Mouse (Mus musculus) kidney, adult 2 months (tissue): Measurements from ENCODE around the gene Unc5b. TPM values are rescaled to one million over a fixed set of nuclear protein-coding genes. Genes with fewer than 3 reads are reported as not detected.
"Not testable (repeated sequence)": the region's sequence is repeated elsewhere in the genome, so short reads cannot be mapped to it uniquely, and the experiment has no call there.

Source experiments
- DNase-seq: peaks from one replicate; pipeline ENCODE4 v3.0.0; 2021
- H3K27ac ChIP-seq: fragments of 200-500 bp; 2 replicates; pipeline ENCODE4 v1.5.1; 2012; ENCODE audit warnings: low read depth, low read length, control low read depth, inconsistent platforms; ENCODE audit not compliant: insufficient read depth
- H3K27me3 ChIP-seq: fragments of 200-500 bp; replicated peaks from 2 replicates; pipeline ENCODE4 v1.6.1; 2012; ENCODE audit warnings: mild to moderate bottlenecking, moderate library complexity, low read length, inconsistent platforms; ENCODE audit not compliant: control insufficient read depth, insufficient read depth
- H3K36me3 ChIP-seq: fragments of 200-500 bp; 2 replicates; pipeline ENCODE4 v1.6.1; 2012; ENCODE audit warnings: mild to moderate bottlenecking, moderate library complexity, low read length, inconsistent platforms; ENCODE audit not compliant: control insufficient read depth, insufficient read depth
- H3K4me1 ChIP-seq: fragments of 200-500 bp; 2 replicates; pipeline ENCODE4 v1.6.1; 2011; ENCODE audit warnings: low read length; ENCODE audit not compliant: control insufficient read depth, insufficient read depth
- H3K4me3 ChIP-seq: fragments of 200-500 bp; 2 replicates; pipeline ENCODE4 v1.5.1; 2011; ENCODE audit warnings: mild to moderate bottlenecking, low read depth, low read length, control low read depth; ENCODE audit not compliant: insufficient read depth
- CTCF ChIP-seq: fragments of 200-500 bp; conservative IDR thresholded peaks from 2 replicates; pipeline ENCODE4 v1.5.1; 2011; ENCODE audit warnings: low read depth, mild to moderate bottlenecking, control low read depth, low read length, moderate library complexity, mixed read lengths; ENCODE audit not compliant: insufficient read depth, insufficient read length
- POLR2A ChIP-seq: fragments of 200-500 bp; IDR thresholded peaks from one replicate; pipeline ENCODE4 v1.6.1; 2011; ENCODE audit warnings: low read depth, low read length, control low read depth
- WGBS: fragments of 180-500 bp; shearing (Covaris S2); methylation state at CpG from one replicate; pipeline ENCODE4 v1.1.7; 2018; 5-methylcytosine and 5-hydroxymethylcytosine counted together
- polyA plus RNA-seq: library from polyadenylated mRNA; depleted of rRNA; stranded (reverse); fragments of >200 nt; gene quantifications from 2 replicates; pipeline ENCODE4 v1.2.3, GENCODE M21; 2012

Unc5b gene
- polyA plus RNA-seq, 1 experiment, result 6.1 TPM

- peak; percentile 98 for DNase-seq
- Histone ChIP-seq H3K27me3 (no peaks in the 10 kb centered on the region), H3K27ac (peak within 1 kb of the TSS; percentile 68), H3K36me3 (no peaks in the 10 kb centered on the region), H3K4me1 (peaks cover 20% of the 10 kb centered on the region), H3K4me3 (peak within 1 kb of the TSS; percentile 71)
- TF ChIP-seq CTCF, result peak; percentile 49
- peak; percentile 95 for TF ChIP-seq POLR2A
- 4% methylated on average over 41 of the region's 41 CpGs for WGBS
These were observed 79.1 kb downstream of the Unc5b start, which contains the start of gene Slc29a3 for GRCm38 (mm10) chr10:60752040-60753020. TSS of gene Slc29a3 (minus strand) at chr10:60752794.

GRCm38 (mm10) chr10:60747667-60748212 is 83.6 kb downstream of the Unc5b start:
- WGBS, result 71% methylated on average over 6 of the region's 6 CpGs
- Histone ChIP-seq H3K27me3 (no peaks in the 10 kb centered on the region), H3K4me3 (no peak overlapping the region), H3K36me3 (no peaks in the 10 kb centered on the region), H3K27ac (no peak overlapping the region), H3K4me1 (peaks cover 10% of the 10 kb centered on the region)
- DNase-seq, result peak; percentile 77
- TF ChIP-seq CTCF (no peak), POLR2A (no peak)

- Histone ChIP-seq H3K4me3 (no peak overlapping the region), H3K4me1 (peaks cover 10% of the 10 kb centered on the region), H3K27me3 (no peaks in the 10 kb centered on the region), H3K27ac (no peak overlapping the region), H3K36me3 (no peaks in the 10 kb centered on the region)
- DNase-seq, result no peak
- TF ChIP-seq CTCF (no peak), POLR2A (no peak)
- 69% methylated on average over 2 of the region's 2 CpGs for WGBS
These were observed 84.9 kb downstream of the Unc5b start for GRCm38 (mm10) chr10:60746512-60746911.

GRCm38 (mm10) chr10:60744543-60745290 is 86.7 kb downstream of the Unc5b start:
- Histone ChIP-seq H3K36me3 (no peaks in the 10 kb centered on the region), H3K27ac (no peak overlapping the region)

GRCm38 (mm10) chr10:60743681-60744080 is 87.7 kb downstream of the Unc5b start:
- H3K4me3 ChIP-seq, result no peak overlapping the region
- no peaks in the 10 kb centered on the region for H3K36me3 ChIP-seq
- no peak for TF ChIP-seq CTCF
- TF ChIP-seq POLR2A, result no peak
- 66% methylated on average over 9 of the region's 9 CpGs for WGBS
- H3K27ac ChIP-seq, result no peak overlapping the region
- H3K4me1 ChIP-seq, result peaks cover 5% of the 10 kb centered on the region; the same call in 1 of the 2 replicates
- no peak for DNase-seq
- no peaks in the 10 kb centered on the region for H3K27me3 ChIP-seq

More at GRCm38 (mm10) chr10:60744543-60745290, 86.7 kb downstream of the Unc5b start:
- WGBS, result 68% methylated on average over 14 of the region's 14 CpGs
- TF ChIP-seq POLR2A (no peak), CTCF (no peak)
- DNase-seq, result peak; percentile 51
- Histone ChIP-seq H3K4me1 (peaks cover 5% of the 10 kb centered on the region; the same call in 1 of the 2 replicates), H3K27me3 (no peaks in the 10 kb centered on the region), H3K4me3 (no peak overlapping the region)

GRCm38 (mm10) chr10:60742942-60743341 is 88.4 kb downstream of the Unc5b start:
- 0 out of 2 replicates have a peak, but pooled peaks cover 2% of the 10 kb centered on the region for H3K4me1 ChIP-seq
- no peak overlapping the region for H3K4me3 ChIP-seq
- no peak overlapping the region for H3K27ac ChIP-seq
- H3K27me3 ChIP-seq, result no peaks in the 10 kb centered on the region
- no peaks in the 10 kb centered on the region for H3K36me3 ChIP-seq
- TF ChIP-seq CTCF, result no peak
- TF ChIP-seq POLR2A, result no peak
- 72% methylated on average over 6 of the region's 6 CpGs for WGBS
- peak; percentile 57 for DNase-seq

GRCm38 (mm10) chr10:60742296-60742695 is 89.1 kb downstream of the Unc5b start:
- not testable (repeated sequence) for H3K27ac ChIP-seq, H3K4me1 ChIP-seq, H3K4me3 ChIP-seq, H3K36me3 ChIP-seq, DNase-seq, H3K27me3 ChIP-seq
- whole genome bisulfite sequencing, result 71% methylated on average over 1 of the region's 1 CpGs
